Mouse (Mus musculus): ENCODE results near the gene Fcgr3. TPM values are rescaled to one million over a fixed set of nuclear protein-coding genes. Genes with fewer than 3 reads are reported as not detected.
"Not testable (repeated sequence)": the region's sequence is repeated elsewhere in the genome, so short reads cannot be mapped to it uniquely, and the experiment has no call there.

Gene Fcgr3
- polyA plus RNA-seq, 1 experiment from 2014 or later, result 10.4 TPM

GRCm38 (mm10) chr1:171081512-171082231 is 16.9 kb upstream of the Fcgr3 start:
- not testable (repeated sequence) for H3K4me2 ChIP-seq; H3K36me3 ChIP-seq; H3K4me3 ChIP-seq; H3K27ac ChIP-seq; H3K9me3 ChIP-seq (replicated peaks); H3K9ac ChIP-seq; H3K4me1 ChIP-seq (replicated peaks)
- H3K27me3 ChIP-seq, result peaks cover 32% of the 10 kb centered on the region
- WGBS, result 31% methylated on average over 12 of the region's 17 CpGs
- 0 out of 2 replicates have a peak, but pooled peaks have one; percentile 9 for ATAC-seq (replicated peaks; ENCODE audit: insufficient number of reproducible peaks, insufficient read depth, low FRiP score, low read depth)

- not testable (repeated sequence) for H3K9ac ChIP-seq; H3K27ac ChIP-seq; H3K36me3 ChIP-seq; H3K4me2 ChIP-seq; H3K4me1 ChIP-seq (replicated peaks); H3K4me3 ChIP-seq; H3K9me3 ChIP-seq (replicated peaks)
- no CpG with 5 or more reads among the region's 43 CpGs for WGBS
- peaks cover 26% of the 10 kb centered on the region for H3K27me3 ChIP-seq
- ATAC-seq (replicated peaks; ENCODE audit: insufficient number of reproducible peaks, insufficient read depth, low FRiP score, low read depth), result peak; percentile 36; the same call in 1 of the 2 replicates
Measured at GRCm38 (mm10) chr1:171079825-171080224, 15.1 kb upstream of the Fcgr3 start.

- WGBS, result 0% methylated on average over 1 of the region's 35 CpGs
- Histone ChIP-seq H3K4me2 (peak overlapping the region; percentile 33; the same call in 1 of the 2 replicates), H3K27me3 (peaks cover 27% of the 10 kb centered on the region)
- not testable (repeated sequence) for H3K27ac ChIP-seq; H3K36me3 ChIP-seq; H3K4me1 ChIP-seq (replicated peaks); H3K9me3 ChIP-seq (replicated peaks); H3K9ac ChIP-seq; H3K4me3 ChIP-seq
- peak; percentile 28 for ATAC-seq (replicated peaks; ENCODE audit: insufficient number of reproducible peaks, insufficient read depth, low FRiP score, low read depth)
Measured at GRCm38 (mm10) chr1:171079345-171079744, 14.6 kb upstream of the Fcgr3 start.

GRCm38 (mm10) chr1:171078419-171078818 is 13.7 kb upstream of the Fcgr3 start:
- Histone ChIP-seq H3K27me3 (peaks cover 35% of the 10 kb centered on the region), H3K4me3 (peak overlapping the region; percentile 34), H3K4me2 (peak overlapping the region; percentile 51)
- ATAC-seq (replicated peaks; ENCODE audit: insufficient number of reproducible peaks, insufficient read depth, low FRiP score, low read depth); H3K9me3 ChIP-seq (replicated peaks); H3K9ac ChIP-seq; H3K36me3 ChIP-seq; H3K4me1 ChIP-seq (replicated peaks); H3K27ac ChIP-seq: not testable (repeated sequence)
- 20% methylated on average over 12 of the region's 12 CpGs for WGBS

GRCm38 (mm10) chr1:171077955-171078354 is 13.2 kb upstream of the Fcgr3 start:
- H3K4me3 ChIP-seq, result peak overlapping the region; percentile 34
- H3K9ac ChIP-seq, result not testable (repeated sequence)
- WGBS, result 6% methylated on average over 19 of the region's 27 CpGs

GRCm38 (mm10) chr1:171077192-171077591 is 12.5 kb upstream of the Fcgr3 start:
- not testable (repeated sequence) for H3K4me3 ChIP-seq; H3K36me3 ChIP-seq; H3K27ac ChIP-seq; H3K9ac ChIP-seq; H3K4me1 ChIP-seq (replicated peaks); H3K9me3 ChIP-seq (replicated peaks); ATAC-seq (replicated peaks; ENCODE audit: insufficient number of reproducible peaks, insufficient read depth, low FRiP score, low read depth)
- H3K4me2 ChIP-seq, result peak overlapping the region; percentile 51
- peaks cover 35% of the 10 kb centered on the region for H3K27me3 ChIP-seq
- WGBS, result 41% methylated on average over 5 of the region's 5 CpGs

More at GRCm38 (mm10) chr1:171077955-171078354, 13.2 kb upstream of the Fcgr3 start:
- peak; percentile 8; the same call in 1 of the 2 replicates for ATAC-seq (replicated peaks; ENCODE audit: insufficient number of reproducible peaks, insufficient read depth, low FRiP score, low read depth)
- H3K9me3 ChIP-seq (replicated peaks); H3K36me3 ChIP-seq; H3K4me1 ChIP-seq (replicated peaks); H3K27ac ChIP-seq: not testable (repeated sequence)
- Histone ChIP-seq H3K4me2 (peak overlapping the region; percentile 51), H3K27me3 (peaks cover 35% of the 10 kb centered on the region)

GRCm38 (mm10) chr1:171076176-171076575 is 11.4 kb upstream of the Fcgr3 start:
- H3K4me3 ChIP-seq; H3K4me1 ChIP-seq (replicated peaks); H3K36me3 ChIP-seq; H3K4me2 ChIP-seq; H3K27ac ChIP-seq; H3K9ac ChIP-seq; H3K9me3 ChIP-seq (replicated peaks); ATAC-seq (replicated peaks; ENCODE audit: insufficient number of reproducible peaks, insufficient read depth, low FRiP score, low read depth): not testable (repeated sequence)
- peaks cover 28% of the 10 kb centered on the region for H3K27me3 ChIP-seq
- WGBS, result 76% methylated on average over 4 of the region's 5 CpGs

- not testable (repeated sequence) for H3K4me3 ChIP-seq; H3K27ac ChIP-seq; H3K4me2 ChIP-seq; H3K36me3 ChIP-seq; H3K9ac ChIP-seq; H3K4me1 ChIP-seq (replicated peaks); H3K9me3 ChIP-seq (replicated peaks)
- WGBS, result 11% methylated on average over 7 of the region's 10 CpGs
- H3K27me3 ChIP-seq, result peaks cover 39% of the 10 kb centered on the region
- peak; percentile 6; the same call in 1 of the 2 replicates for ATAC-seq (replicated peaks; ENCODE audit: insufficient number of reproducible peaks, insufficient read depth, low FRiP score, low read depth)
Measured at GRCm38 (mm10) chr1:171074283-171074682, 9.5 kb upstream of the Fcgr3 start.

- H3K27me3 ChIP-seq, result peaks cover 32% of the 10 kb centered on the region
- not testable (repeated sequence) for H3K4me3 ChIP-seq; H3K9ac ChIP-seq; H3K4me2 ChIP-seq; H3K4me1 ChIP-seq (replicated peaks); H3K36me3 ChIP-seq; H3K27ac ChIP-seq; H3K9me3 ChIP-seq (replicated peaks)
- no CpG with 5 or more reads among the region's 45 CpGs for WGBS
- peak; percentile 34 for ATAC-seq (replicated peaks; ENCODE audit: insufficient number of reproducible peaks, insufficient read depth, low FRiP score, low read depth)
Measured at GRCm38 (mm10) chr1:171072217-171072616, 7.5 kb upstream of the Fcgr3 start.

- peaks cover 29% of the 10 kb centered on the region for H3K27me3 ChIP-seq
- ATAC-seq (replicated peaks; ENCODE audit: insufficient number of reproducible peaks, insufficient read depth, low FRiP score, low read depth), result peak; percentile 29
- WGBS, result no CpG with 5 or more reads among the region's 35 CpGs
- not testable (repeated sequence) for H3K9me3 ChIP-seq (replicated peaks); H3K4me3 ChIP-seq; H3K36me3 ChIP-seq; H3K4me2 ChIP-seq; H3K4me1 ChIP-seq (replicated peaks); H3K27ac ChIP-seq; H3K9ac ChIP-seq
Measured at GRCm38 (mm10) chr1:171071726-171072125, 7.0 kb upstream of the Fcgr3 start.

GRCm38 (mm10) chr1:171070879-171071278 is 6.1 kb upstream of the Fcgr3 start:
- WGBS, result 28% methylated on average over 16 of the region's 16 CpGs
- Histone ChIP-seq H3K27me3 (peaks cover 35% of the 10 kb centered on the region), H3K4me2 (peak overlapping the region; percentile 32; the same call in 1 of the 2 replicates)
- H3K4me1 ChIP-seq (replicated peaks); H3K36me3 ChIP-seq; H3K9ac ChIP-seq; H3K27ac ChIP-seq; ATAC-seq (replicated peaks; ENCODE audit: insufficient number of reproducible peaks, insufficient read depth, low FRiP score, low read depth); H3K4me3 ChIP-seq; H3K9me3 ChIP-seq (replicated peaks): not testable (repeated sequence)

- WGBS, result 64% methylated on average over 3 of the region's 3 CpGs
- H3K9me3 ChIP-seq (replicated peaks); H3K27ac ChIP-seq; H3K4me3 ChIP-seq; H3K4me1 ChIP-seq (replicated peaks); H3K4me2 ChIP-seq; H3K9ac ChIP-seq; H3K36me3 ChIP-seq; ATAC-seq (replicated peaks; ENCODE audit: insufficient number of reproducible peaks, insufficient read depth, low FRiP score, low read depth): not testable (repeated sequence)
- H3K27me3 ChIP-seq, result peaks cover 39% of the 10 kb centered on the region
Measured at GRCm38 (mm10) chr1:171069508-171069907, 4.8 kb upstream of the Fcgr3 start.
